Mouse (Mus musculus): ENCODE measurements around the gene Acot2. TPM values are rescaled to one million over a fixed set of nuclear protein-coding genes. Genes with fewer than 3 reads are reported as not detected.
"Not testable (repeated sequence)": the region's sequence is repeated elsewhere in the genome, so short reads cannot be mapped to it uniquely, and the experiment has no call there.

The Acot2 gene
- total RNA-seq, 4 experiments from 2014 or later, result 8.1 to 9.4 (median 8.8) TPM

GRCm38 (mm10) chr12:83997221-83997620 is 9.6 kb downstream of the Acot2 start:
- DNase-seq (ENCODE audit: low spot score in 2 of 2), result no peak

DNA sequence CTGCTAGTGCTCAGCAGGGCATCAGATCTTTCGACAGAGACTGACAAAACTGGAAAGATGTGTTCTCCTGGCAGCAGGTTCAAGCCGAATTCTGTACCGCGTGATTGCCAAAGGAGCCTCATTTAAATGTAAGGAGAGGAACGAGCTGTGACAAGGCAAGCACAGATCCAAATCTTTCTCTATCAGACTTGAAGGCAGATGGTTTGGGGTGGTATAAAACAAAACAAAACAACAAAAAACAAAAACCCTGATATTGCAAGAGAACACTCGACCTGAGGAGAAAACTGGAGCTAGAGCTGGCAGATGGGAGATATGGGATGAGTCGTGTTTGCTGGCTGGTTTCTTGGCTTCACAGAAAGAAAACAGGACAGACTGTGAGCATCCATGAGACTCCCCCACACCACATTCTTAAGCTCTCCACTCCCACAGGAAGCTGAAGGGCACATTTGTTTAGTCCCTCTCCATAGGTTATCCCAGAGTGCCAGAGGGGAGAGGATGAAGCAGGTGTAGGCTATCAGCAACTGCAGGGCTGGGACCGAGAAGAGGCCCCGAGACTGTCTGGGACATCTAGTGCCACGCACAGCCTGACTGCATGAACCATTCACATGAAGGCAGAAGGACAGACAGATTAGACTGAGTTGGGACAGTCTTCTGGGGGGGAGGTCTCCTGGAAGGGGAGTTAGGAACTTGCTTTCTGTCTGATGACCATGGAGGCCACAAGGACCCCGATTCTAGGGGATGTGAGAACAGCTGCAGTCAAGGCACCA is 10.9 kb downstream of the Acot2 start:
- DNase-seq (ENCODE audit: low spot score in 2 of 2), result no peak

DNA sequence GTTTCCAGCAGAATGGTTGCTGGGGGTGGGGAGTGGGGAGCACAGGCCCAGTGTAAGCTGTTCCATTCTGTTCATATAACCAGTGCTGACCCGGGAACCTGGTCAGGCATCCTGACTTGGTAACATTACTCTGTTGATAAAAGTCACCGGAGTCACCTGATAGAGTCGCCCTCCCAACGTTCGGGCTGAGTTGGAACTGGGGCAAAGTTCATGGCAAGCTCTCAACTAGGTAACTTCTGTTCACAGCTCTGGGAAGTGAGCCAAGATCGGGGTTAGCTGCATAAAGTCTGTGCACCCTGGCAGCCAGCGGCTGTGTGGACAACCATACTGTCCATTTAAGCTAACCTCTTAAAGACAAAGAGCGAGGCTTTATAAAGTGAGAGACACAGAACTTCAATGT is 11.6 kb downstream of the Acot2 start:
- DNase-seq (ENCODE audit: low spot score in 2 of 2), result not testable (repeated sequence)

GRCm38 (mm10) chr12:84000418-84000817 is 12.8 kb downstream of the Acot2 start:
- no peak for DNase-seq (ENCODE audit: low spot score in 2 of 2)

DNA sequence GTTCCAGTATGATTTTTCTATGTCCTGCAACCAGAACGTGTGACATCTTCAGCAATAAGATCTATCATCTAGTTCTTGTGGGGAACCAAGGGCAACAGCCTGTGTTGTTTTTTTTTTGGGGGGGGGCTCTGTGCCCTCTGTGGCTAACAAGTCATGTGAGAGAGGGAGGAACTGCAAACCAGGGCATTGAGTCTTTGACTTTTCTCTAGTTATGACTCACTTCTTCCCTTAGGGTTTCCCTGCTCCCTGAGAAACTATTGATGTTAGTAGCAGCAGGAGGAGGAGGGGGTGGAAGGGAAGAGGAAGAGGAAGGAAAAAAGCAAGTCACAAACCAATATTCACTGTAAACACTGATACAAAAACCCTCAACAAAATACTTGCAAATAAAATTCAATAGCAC is 16.2 kb downstream of the Acot2 start:
- DNase-seq (ENCODE audit: low spot score in 2 of 2), result no peak

GRCm38 (mm10) chr12:84008251-84008650 is 20.6 kb downstream of the Acot2 start:
- no peak for DNase-seq (ENCODE audit: low spot score in 2 of 2)

DNA sequence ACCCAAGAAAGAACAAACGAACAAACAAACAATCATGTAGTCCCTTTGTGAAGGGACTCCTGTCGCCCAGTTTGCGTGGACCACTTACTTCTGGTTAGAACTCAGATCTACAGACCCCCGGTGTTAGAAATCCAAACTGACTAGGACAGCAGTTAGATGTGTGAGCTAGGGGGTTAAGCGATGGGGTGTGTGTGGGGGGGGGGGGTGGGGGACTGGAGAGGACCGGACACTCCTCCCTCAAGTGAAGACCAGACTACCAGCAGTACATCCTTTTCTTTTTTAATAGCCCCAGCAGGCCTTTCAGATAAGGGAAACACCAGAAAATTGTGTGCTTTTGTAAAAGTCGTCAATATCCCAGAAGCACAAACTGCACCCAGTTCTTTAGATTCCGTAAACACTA is 21.1 kb downstream of the Acot2 start:
- DNase-seq (ENCODE audit: low spot score in 2 of 2), result no peak

DNA sequence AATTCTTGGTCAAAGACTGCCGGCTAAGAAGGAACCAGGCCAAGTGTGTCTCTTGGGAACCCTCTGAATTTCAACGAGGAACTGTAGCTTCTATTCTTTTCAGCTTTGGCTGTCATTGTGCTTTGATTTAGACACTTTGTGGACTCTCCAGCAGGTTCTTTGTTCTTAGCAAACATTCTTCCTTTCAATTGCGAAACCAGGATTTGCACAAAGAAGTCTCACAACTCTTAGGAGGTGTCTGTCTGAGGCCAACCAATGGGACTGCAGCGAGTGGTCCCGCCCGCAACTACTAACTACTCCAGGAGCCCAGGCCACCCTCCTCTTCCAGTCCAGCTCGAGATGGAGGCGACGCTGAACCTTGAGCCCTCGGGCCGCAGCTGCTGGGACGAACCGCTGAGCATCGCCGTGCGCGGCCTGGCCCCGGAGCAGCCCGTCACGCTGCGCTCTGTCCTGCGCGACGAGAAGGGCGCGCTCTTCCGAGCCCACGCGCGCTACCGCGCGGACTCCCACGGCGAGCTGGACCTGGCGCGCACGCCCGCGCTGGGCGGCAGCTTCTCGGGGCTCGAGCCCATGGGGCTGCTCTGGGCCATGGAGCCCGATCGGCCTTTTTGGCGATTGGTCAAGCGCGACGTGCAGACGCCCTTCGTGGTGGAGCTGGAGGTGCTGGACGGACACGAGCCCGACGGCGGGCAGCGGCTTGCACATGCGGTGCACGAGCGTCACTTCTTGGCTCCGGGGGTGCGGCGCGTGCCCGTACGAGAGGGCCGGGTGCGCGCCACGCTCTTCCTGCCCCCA is 21.7 kb downstream of the Acot2 start, which contains the start of gene Acot1:
Gene Acot1, plus strand, starts transcription at position 320 of the 795 bp plus-strand sequence.
- DNase-seq (ENCODE audit: low spot score in 2 of 2), result peak in 1 of 2 experiments; percentile 61

DNA sequence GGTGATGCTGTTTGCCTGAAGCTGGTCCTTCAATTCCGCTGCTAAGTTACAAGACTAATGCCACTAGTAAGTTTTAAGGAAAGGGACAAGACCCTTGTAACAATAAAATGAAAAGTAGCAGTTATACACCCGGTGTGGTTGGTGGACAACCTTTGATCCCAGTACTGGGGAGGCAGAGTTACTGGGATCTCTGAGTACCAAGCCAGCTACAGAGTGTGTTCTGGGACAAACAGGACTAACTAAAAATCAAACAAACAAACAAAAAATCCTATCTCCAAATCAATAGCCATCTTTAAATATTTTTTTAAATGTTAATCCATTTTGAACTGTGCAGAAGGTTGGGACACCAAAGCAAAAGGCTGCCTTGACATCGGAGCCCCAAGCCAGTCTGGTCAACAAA is 22.5 kb downstream of the Acot2 start:
- DNase-seq (ENCODE audit: low spot score in 2 of 2), result no peak

GRCm38 (mm10) chr12:84011251-84012040 is 23.8 kb downstream of the Acot2 start:
- peak; percentile 43 to 74 for DNase-seq (ENCODE audit: low spot score in 2 of 2)

GRCm38 (mm10) chr12:84013130-84013529 is 25.5 kb downstream of the Acot2 start:
- DNase-seq (ENCODE audit: low spot score in 2 of 2), result no peak

DNA sequence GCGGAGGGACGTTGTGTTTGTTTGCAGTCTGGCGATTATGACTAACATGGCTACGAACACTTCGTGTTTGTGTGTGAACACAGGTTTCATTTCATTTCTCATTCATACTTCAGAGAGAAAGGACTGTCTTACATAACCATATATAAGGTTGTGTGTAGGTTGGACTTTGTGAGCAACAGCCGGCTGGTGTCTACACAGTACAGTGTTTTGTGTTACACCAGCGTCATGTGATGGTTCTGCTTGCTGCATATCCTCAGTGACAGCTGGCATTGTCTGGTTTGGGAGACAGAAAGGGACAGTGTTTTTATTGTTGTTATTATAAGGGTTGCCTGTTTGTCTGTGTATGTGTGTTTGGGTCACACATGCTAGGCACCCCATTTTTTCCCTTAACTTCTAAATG is 26.0 kb downstream of the Acot2 start:
- peak in 1 of 2 experiments; percentile 60 for DNase-seq (ENCODE audit: low spot score in 2 of 2)

GRCm38 (mm10) chr12:84020528-84020927 is 32.9 kb downstream of the Acot2 start:
- not testable (repeated sequence) for DNase-seq (ENCODE audit: low spot score in 2 of 2)

GRCm38 (mm10) chr12:84022266-84022665 is 34.6 kb downstream of the Acot2 start:
- DNase-seq (ENCODE audit: low spot score in 2 of 2), result not testable (repeated sequence)

DNA sequence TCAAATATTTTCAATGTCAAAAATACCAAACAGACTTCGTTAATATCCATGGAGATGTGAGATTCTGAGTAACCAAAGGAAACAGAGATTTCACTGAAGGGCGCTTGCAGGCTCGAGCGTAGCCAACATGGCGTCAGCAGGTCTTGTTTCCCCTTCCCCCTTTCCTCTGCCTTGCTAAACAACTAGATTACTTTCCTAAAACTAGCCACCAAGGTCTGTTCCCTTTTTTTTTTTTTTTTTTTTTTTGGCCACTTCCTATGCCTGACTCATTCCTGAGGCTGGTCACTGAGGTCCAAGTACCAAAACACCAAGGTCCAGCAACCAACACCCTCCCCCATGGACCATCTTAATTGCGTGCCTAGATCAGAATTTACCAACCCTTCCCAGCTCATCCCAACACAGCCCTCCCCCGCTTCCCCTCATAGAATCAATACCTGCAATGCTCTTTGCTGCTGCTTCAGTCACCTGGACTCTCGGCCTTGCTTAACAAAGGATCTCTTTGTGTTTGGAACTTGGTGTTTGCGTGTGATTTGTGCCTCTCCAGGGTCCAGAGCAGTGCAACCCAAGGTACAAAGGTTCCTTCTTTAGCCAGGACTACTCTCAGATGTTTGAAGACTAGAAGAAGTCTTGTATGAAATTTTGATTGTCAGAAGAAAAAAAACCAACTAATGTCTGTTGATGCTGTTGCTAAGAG is 35.5 kb downstream of the Acot2 start:
- no peak for DNase-seq (ENCODE audit: low spot score in 2 of 2)

- no peak for DNase-seq (ENCODE audit: low spot score in 2 of 2)
These were observed 38.2 kb downstream of the Acot2 start for GRCm38 (mm10) chr12:84025888-84026287.

DNA sequence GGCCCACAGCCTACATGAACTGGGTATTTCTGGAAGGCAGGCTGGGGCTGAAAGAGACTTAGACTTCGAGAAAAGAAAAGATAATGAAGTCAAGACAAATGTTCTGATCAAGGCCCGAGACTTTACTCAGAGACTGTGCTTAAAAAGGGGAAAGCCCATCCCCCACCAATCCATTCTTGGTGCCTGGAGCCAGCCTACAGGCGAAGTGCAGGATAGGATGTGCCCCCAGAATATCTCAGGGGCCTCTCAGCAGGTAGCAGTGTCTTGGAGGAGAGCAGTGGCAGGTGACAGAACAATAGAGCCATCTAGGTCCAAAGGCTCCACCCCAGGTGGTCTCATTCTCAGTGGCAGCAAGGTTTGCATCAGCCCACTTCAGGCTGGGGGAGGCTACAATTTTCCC is 40.7 kb downstream of the Acot2 start:
- DNase-seq (ENCODE audit: low spot score in 2 of 2), result not testable (repeated sequence)

DNA sequence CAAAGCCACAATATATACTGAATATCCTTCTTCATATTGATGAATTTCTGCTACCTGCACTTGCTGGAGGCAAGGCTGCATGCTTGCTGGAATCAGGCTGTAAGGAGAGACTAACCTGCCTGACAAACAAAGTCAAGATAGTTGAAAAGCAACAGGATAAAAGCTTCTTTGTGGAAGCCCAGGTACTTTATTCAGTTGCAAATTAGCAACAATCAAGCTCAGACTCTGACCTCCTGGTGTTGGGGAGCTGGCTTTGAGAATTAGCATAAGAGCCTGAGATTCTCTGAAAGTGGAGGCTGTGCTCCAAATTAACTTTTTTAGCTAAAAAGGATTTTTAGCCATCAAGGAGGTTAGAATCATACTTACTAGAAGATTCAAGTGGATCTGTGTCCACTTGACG is 41.4 kb downstream of the Acot2 start:
- not testable (repeated sequence) for DNase-seq (ENCODE audit: low spot score in 2 of 2)

- peak; percentile 50 to 63 for DNase-seq (ENCODE audit: low spot score in 2 of 2)
These were observed 43.1 kb downstream of the Acot2 start for GRCm38 (mm10) chr12:84030659-84031332.

- no peak for DNase-seq (ENCODE audit: low spot score in 2 of 2)
These were observed 45.2 kb downstream of the Acot2 start for GRCm38 (mm10) chr12:84032854-84033253.

Measured in left cerebral cortex, adult 8-10 months (tissue).